Mouse (Mus musculus) fibroblast of lung, adult 2 months (primary cell): ENCODE data around the gene Adipor2.
A peak's percentile ranks its signal among the peaks of the same experiment; 100 is the strongest.
"Not testable (repeated sequence)": the region's sequence is repeated elsewhere in the genome, so short reads cannot be mapped to it uniquely, and the experiment has no call there.

Experiments
- DNase-seq: peaks from one replicate; pipeline ENCODE4 v3.0.0-alpha.2; 2011; ENCODE audit warnings: low read depth

The Adipor2 gene

GRCm38 (mm10) chr6:119417354-119417753, at the start of gene Adipor2:
Adipor2 (minus strand) TSS chr6:119417704.
- DNase-seq: no peak

GRCm38 (mm10) chr6:119466161-119466560, 48.7 kb upstream of the Adipor2 start:
- no peak for DNase-seq

GRCm38 (mm10) chr6:119460391-119460790, 42.9 kb upstream of the Adipor2 start:
- no peak for DNase-seq

- no peak for DNase-seq
These were observed 41.5 kb upstream of the Adipor2 start for GRCm38 (mm10) chr6:119459041-119459440.

- DNase-seq: no peak
These were observed 40.7 kb upstream of the Adipor2 start for GRCm38 (mm10) chr6:119458166-119458565.

GRCm38 (mm10) chr6:119451981-119452499, 34.5 kb upstream of the Adipor2 start:
- DNase-seq: no peak

GRCm38 (mm10) chr6:119450965-119451943, 33.8 kb upstream of the Adipor2 start:
- no peak for DNase-seq

GRCm38 (mm10) chr6:119449060-119449499, 31.6 kb upstream of the Adipor2 start:
- DNase-seq: no peak

- DNase-seq: no peak
These were observed 31.0 kb upstream of the Adipor2 start for GRCm38 (mm10) chr6:119448321-119449059.

- no peak for DNase-seq
These were observed 28.4 kb upstream of the Adipor2 start for GRCm38 (mm10) chr6:119445671-119446607.

GRCm38 (mm10) chr6:119443742-119444645, 26.5 kb upstream of the Adipor2 start:
- DNase-seq: peak; percentile 53

GRCm38 (mm10) chr6:119442729-119443128, 25.2 kb upstream of the Adipor2 start:
- not testable (repeated sequence) for DNase-seq

- DNase-seq: no peak
These were observed 20.6 kb upstream of the Adipor2 start for GRCm38 (mm10) chr6:119437894-119438761.

- DNase-seq: no peak
These were observed 16.9 kb upstream of the Adipor2 start for GRCm38 (mm10) chr6:119434394-119434793.

- no peak for DNase-seq
These were observed 14.3 kb upstream of the Adipor2 start for GRCm38 (mm10) chr6:119431751-119432324.

GRCm38 (mm10) chr6:119430508-119430907, 13.0 kb upstream of the Adipor2 start:
- peak; percentile 40 for DNase-seq

GRCm38 (mm10) chr6:119429311-119429710, 11.8 kb upstream of the Adipor2 start:
- no peak for DNase-seq

- no peak for DNase-seq
These were observed 11.1 kb upstream of the Adipor2 start for GRCm38 (mm10) chr6:119428611-119429010.

GRCm38 (mm10) chr6:119421001-119421400, 3.5 kb upstream of the Adipor2 start:
- no peak for DNase-seq
